Mouse (Mus musculus): ENCODE results near the gene Rbm10.

Gene Rbm10

GRCm38 (mm10) chrX:20692616-20693015 lies 75.3 kb downstream of the Rbm10 start:
- in situ Hi-C loops (cut with MboI; ENCODE audit: low sequenced_read_pairs): no loop called here

DNA sequence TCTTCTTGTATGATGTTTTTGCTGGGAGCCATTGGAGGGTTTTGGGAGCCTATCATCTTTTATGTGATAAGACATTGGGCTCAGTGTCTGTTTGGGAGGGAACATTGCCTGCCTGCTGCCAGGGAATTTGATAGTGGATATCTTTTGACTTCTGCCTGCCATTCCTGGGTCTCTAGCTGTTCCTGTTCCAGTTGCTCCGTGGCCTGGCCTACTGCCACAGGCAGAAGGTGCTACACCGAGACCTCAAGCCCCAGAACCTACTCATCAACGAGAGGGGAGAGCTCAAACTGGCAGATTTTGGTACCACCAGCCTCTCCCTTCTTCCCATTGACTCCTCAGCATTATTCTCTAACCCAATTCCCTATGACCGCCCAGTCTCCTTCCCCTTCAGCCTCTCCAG lies 78.5 kb downstream of the Rbm10 start:
- in situ Hi-C loops (cut with MboI; ENCODE audit: low sequenced_read_pairs): no loop called here

All from CH12F3 (cell line).